Mouse (Mus musculus) midbrain, postnatal 0 days (tissue): ENCODE measurements around the gene Dhx57. TPM values are rescaled to one million over a fixed set of nuclear protein-coding genes. Genes with fewer than 3 reads are reported as not detected.

Experiments used
- ATAC-seq: fragments of 200-750 bp; cut with Nextera tagmentation; 2 replicates; pipeline ENCODE4 v1.8.0; 2017; ENCODE audit warnings: moderate number of reproducible peaks, mild to moderate bottlenecking, moderate TSS enrichment, moderate library complexity; ENCODE audit not compliant: low FRiP score
- DNase-seq: peaks from one replicate; pipeline ENCODE4 v3.0.0-alpha.2; 2015; ENCODE audit warnings: low spot score
- H3K27ac ChIP-seq: fragments of 300-500 bp; sonication (generic); 2 replicates; pipeline ENCODE4 v1.5.1; 2014; ENCODE audit warnings: low read depth, mild to moderate bottlenecking, low read length, mixed read lengths
- H3K27me3 ChIP-seq: fragments of 300-500 bp; sonication (generic); 2 replicates; pipeline ENCODE4 v1.6.1; 2014; ENCODE audit warnings: low read length, control low read depth, mixed read lengths; ENCODE audit not compliant: insufficient read depth
- H3K36me3 ChIP-seq: fragments of 300-500 bp; sonication (generic); 2 replicates; pipeline ENCODE4 v1.6.1; 2014; ENCODE audit warnings: low read length, control low read depth, mixed read lengths; ENCODE audit not compliant: insufficient read depth
- H3K4me1 ChIP-seq: fragments of 300-500 bp; sonication (generic); 2 replicates; pipeline ENCODE4 v1.6.1; 2014; ENCODE audit warnings: mild to moderate bottlenecking, control low read depth, antibody characterized with exemption, low read length, mixed read lengths; ENCODE audit not compliant: insufficient read depth
- H3K4me2 ChIP-seq: fragments of 300-500 bp; sonication (generic); 2 replicates; pipeline ENCODE4 v1.6.1; 2014; ENCODE audit warnings: low read depth, mild to moderate bottlenecking, low read length, mixed read lengths; ENCODE audit not compliant: poor library complexity, severe bottlenecking
- H3K4me3 ChIP-seq: fragments of 300-500 bp; sonication (generic); 2 replicates; pipeline ENCODE4 v1.5.1; 2014; ENCODE audit warnings: low read depth, mild to moderate bottlenecking, low read length, moderate library complexity
- H3K9ac ChIP-seq: fragments of 300-500 bp; sonication (generic); replicated peaks from 2 replicates; pipeline ENCODE4 v1.6.1; 2014; ENCODE audit warnings: mild to moderate bottlenecking, low read length, moderate library complexity, mixed read lengths; ENCODE audit not compliant: poor library complexity, severe bottlenecking
- H3K9me3 ChIP-seq: fragments of 300-500 bp; sonication (generic); 2 replicates; pipeline ENCODE4 v1.6.1; 2016; ENCODE audit warnings: low read length, control low read depth
- CTCF ChIP-seq: IDR thresholded peaks from 2 replicates; pipeline ENCODE4 v1.5.1; 2016; ENCODE audit warnings: antibody characterized with exemption, mild to moderate bottlenecking
- WGBS: fragments of 180-500 bp; shearing (Covaris S2); extraction: QIAGEN DNeasy Blood & Tissue Kit; methylation state at CpG from one replicate; pipeline ENCODE4 v1.1.7; 2014; 5-methylcytosine and 5-hydroxymethylcytosine counted together
- polyA plus RNA-seq: library from polyadenylated mRNA; unstranded; fragments of >200 nt; fragmentation: Nextera tagmentation; extraction: Ambion mirVana; gene quantifications from 2 replicates; pipeline ENCODE4 v1.2.1, GENCODE M21; 2015
- total RNA-seq: library from RNA; depleted of rRNA; stranded (reverse); fragments of >200 nt; gene quantifications from 2 replicates; pipeline ENCODE4 v1.2.3, GENCODE M21; 2014; rRNA removed

Gene Dhx57
- total and polyA plus RNA-seq, 2 experiments from 2014 or later = 36.9 to 64.5 TPM

- H3K27me3 ChIP-seq = no peaks in the 10 kb centered on the region
- H3K4me2 ChIP-seq = peak overlapping the region; percentile 71
- peak overlapping the region; percentile 100 for H3K9ac ChIP-seq
- WGBS = under 1% methylated on average over 32 of the region's 36 CpGs
- H3K36me3 ChIP-seq = peaks cover 15% of the 10 kb centered on the region; the same call in 1 of the 2 replicates
- no peaks in the 10 kb centered on the region for H3K9me3 ChIP-seq
- H3K4me1 ChIP-seq = no peaks in the 10 kb centered on the region
- peak overlapping the region; percentile 100 for H3K27ac ChIP-seq
- TF ChIP-seq CTCF = no peak
- DNase-seq (no peak), ATAC-seq (peak; percentile 47)
- peak overlapping the region; percentile 94 for H3K4me3 ChIP-seq
Observed at GRCm38 (mm10) chr17:80206301-80206670, 84.0 kb downstream of the Dhx57 start.

DNA sequence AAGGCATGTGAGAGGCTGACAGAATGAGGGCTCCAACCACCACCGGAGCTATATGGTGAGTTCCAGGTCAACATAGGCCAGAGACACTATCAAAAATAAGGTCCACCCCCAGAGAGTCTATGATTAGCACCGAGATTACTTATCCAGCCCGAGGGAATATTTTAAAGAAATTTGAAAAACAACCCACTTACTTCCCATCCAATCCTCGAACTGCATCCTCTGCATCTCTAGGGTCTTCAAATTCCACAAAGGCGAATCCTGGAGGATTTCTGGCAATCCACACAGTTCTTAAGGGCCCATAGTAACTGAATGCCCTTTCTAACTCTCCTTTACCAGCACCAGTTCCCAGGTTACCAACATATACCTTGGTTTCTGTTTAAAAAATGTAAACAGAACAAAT lies 84.6 kb downstream of the Dhx57 start:
- DNase-seq = no peak
- Histone ChIP-seq H3K9ac (peak overlapping the region; percentile 100), H3K27me3 (no peaks in the 10 kb centered on the region), H3K36me3 (peaks cover 17% of the 10 kb centered on the region; the same call in 1 of the 2 replicates), H3K27ac (peak overlapping the region; percentile 100; the same call in 1 of the 2 replicates), H3K4me2 (peak overlapping the region; percentile 71), H3K4me3 (peak overlapping the region; percentile 94), H3K4me1 (no peaks in the 10 kb centered on the region), H3K9me3 (no peaks in the 10 kb centered on the region)
- TF ChIP-seq CTCF = no peak
- 23% methylated on average over 5 of the region's 5 CpGs for WGBS
- ATAC-seq = no peak

DNA sequence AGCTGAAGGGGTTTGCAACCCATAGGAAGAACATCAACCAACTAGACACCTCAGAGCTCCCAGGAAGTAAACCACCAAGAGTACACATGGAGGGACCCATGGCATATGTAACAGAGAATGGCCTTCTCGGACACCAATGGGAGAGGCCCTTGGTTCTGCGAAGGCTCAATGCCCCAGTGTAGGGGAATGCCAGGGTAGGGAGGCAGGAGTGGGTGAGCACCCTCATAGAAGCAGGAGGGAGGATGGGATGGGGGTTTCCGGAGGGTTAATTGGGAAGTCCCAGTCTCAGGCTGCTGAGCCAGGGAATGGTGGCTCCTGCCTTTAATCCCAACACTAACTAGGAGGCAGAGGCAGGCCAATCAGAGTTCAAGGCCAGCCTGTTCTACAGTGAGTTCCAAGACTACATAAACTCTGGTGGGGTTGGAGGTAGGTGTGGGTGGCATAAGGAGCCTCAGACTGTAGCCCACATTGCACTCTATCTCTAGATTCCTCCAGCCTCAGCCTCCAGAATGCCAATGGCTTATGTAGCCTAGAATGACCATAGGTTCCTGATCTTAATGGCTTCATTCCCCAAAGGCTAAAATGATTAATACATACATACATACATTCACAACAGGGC lies 91.0 kb downstream of the Dhx57 start:
- H3K9me3 ChIP-seq = no peaks in the 10 kb centered on the region
- no peak overlapping the region for H3K4me2 ChIP-seq
- no peak overlapping the region for H3K4me3 ChIP-seq
- H3K4me1 ChIP-seq = no peaks in the 10 kb centered on the region
- no peak for ATAC-seq
- H3K36me3 ChIP-seq = peaks cover 35% of the 10 kb centered on the region
- no peak for TF ChIP-seq CTCF
- H3K27me3 ChIP-seq = no peaks in the 10 kb centered on the region
- no peak overlapping the region for H3K9ac ChIP-seq
- no peak overlapping the region for H3K27ac ChIP-seq
- no peak for DNase-seq
- WGBS = 94% methylated on average over 3 of the region's 3 CpGs

DNA sequence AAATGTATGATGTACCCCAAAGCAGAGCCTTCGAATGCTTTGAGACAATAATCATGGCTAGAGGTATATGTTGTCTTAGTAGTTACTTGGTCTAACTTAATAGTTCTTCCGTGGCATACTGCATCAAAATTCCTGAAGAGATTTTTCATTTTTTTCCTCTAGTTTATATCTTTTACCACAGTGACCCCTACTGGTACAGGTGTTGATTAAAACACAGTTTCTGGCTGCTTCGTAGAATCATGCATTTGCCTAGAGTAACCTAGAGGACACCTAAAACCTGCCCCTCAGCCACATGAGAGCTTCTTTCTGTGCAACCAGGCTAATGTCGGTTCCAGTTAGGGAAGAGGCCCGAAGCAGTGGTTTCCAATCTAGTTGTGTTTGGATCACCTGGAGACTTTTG lies 97.2 kb downstream of the Dhx57 start:
- 59% methylated on average over 5 of the region's 5 CpGs for WGBS
- no peak for ATAC-seq

More for the DNA sequence above, 97.2 kb downstream of the Dhx57 start:
- Histone ChIP-seq H3K4me3 (no peak overlapping the region), H3K9ac (no peak overlapping the region), H3K4me2 (no peak overlapping the region), H3K36me3 (peaks cover 13% of the 10 kb centered on the region), H3K4me1 (no peaks in the 10 kb centered on the region), H3K27ac (no peak overlapping the region), H3K9me3 (no peaks in the 10 kb centered on the region), H3K27me3 (no peaks in the 10 kb centered on the region)
- TF ChIP-seq CTCF = peak; percentile 74
- peak; percentile 79 for DNase-seq

Other genes starting within 250 kb of the Dhx57 start
- gene Hnrnpll, start 228.1 kb downstream of the Dhx57 start, total RNA-seq = 56.1 and 64.5 TPM in 2 replicates
- gene Hnrnpll, start 228.1 kb downstream of the Dhx57 start, polyA plus RNA-seq = 36.3 and 38.5 TPM in 2 replicates
- 1.3 and 1.5 TPM in 2 replicates for gene Galm, start 163.0 kb downstream of the Dhx57 start, total RNA-seq
- gene Galm, start 163.0 kb downstream of the Dhx57 start, polyA plus RNA-seq = 1.00 and 1.1 TPM in 2 replicates
- 150 and 173 TPM in 2 replicates for gene Srsf7, start 83.2 kb downstream of the Dhx57 start, total RNA-seq
- 199 and 224 TPM in 2 replicates for gene Srsf7, start 83.2 kb downstream of the Dhx57 start, polyA plus RNA-seq
- gene Ttc39d, start 83.0 kb downstream of the Dhx57 start, total RNA-seq = 0.11 TPM in 1 of 2 replicates, not detected in the other
- gene Ttc39d, start 83.0 kb downstream of the Dhx57 start, polyA plus RNA-seq = 0.06 and 0.12 TPM in 2 replicates
- gene Gemin6, start 66.0 kb downstream of the Dhx57 start, total RNA-seq = 5.6 and 9.2 TPM in 2 replicates
- gene Gemin6, start 66.0 kb downstream of the Dhx57 start, polyA plus RNA-seq = 14.4 and 16.2 TPM in 2 replicates
- 14.8 and 18.6 TPM in 2 replicates for gene Morn2, start 273 bp downstream of the Dhx57 start, total RNA-seq
- 50.0 and 52.5 TPM in 2 replicates for gene Morn2, start 273 bp downstream of the Dhx57 start, polyA plus RNA-seq
- 3.0 and 7.7 TPM in 2 replicates for gene Arhgef33, start 16.9 kb upstream of the Dhx57 start, total RNA-seq
- 2.0 and 2.2 TPM in 2 replicates for gene Arhgef33, start 16.9 kb upstream of the Dhx57 start, polyA plus RNA-seq
- gene Gm10190, start 83.1 kb upstream of the Dhx57 start, total RNA-seq = not detected in 2 replicates
- 1.8 and 5.0 TPM in 2 replicates for gene Gm10190, start 83.1 kb upstream of the Dhx57 start, polyA plus RNA-seq
- 29.0 and 34.3 TPM in 2 replicates for gene Sos1, start 190.0 kb upstream of the Dhx57 start, total RNA-seq
- 6.2 and 7.2 TPM in 2 replicates for gene Sos1, start 190.0 kb upstream of the Dhx57 start, polyA plus RNA-seq